Mouse (Mus musculus): ENCODE results near the gene Gm8879.
"Not testable (repeated sequence)": the region's sequence is repeated elsewhere in the genome, so short reads cannot be mapped to it uniquely, and the experiment has no call there.

Gene Gm8879

DNA sequence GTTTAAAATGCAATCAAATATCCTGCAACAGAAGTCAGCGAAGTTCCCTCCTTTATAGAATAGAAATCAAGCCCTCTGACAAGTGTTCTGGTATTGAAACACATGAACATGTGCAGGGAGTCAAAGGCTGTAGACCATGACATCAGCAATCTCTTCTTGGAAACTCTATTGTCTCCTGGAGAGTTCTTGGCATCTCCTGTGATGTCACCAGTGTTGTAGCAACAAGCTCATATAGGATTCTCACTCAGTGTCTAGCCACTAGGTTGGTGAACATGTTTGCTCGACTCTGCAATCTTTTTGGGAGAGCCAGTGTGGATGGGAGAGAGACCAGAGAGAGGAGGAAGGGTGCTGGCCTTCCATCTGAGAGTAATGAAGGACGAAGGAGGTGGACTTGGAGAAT, at the start of gene Gm8879:
TSS of gene Gm8879 (plus strand) at position 301 of the 400 bp plus-strand sequence.
- not testable (repeated sequence) for DNase-seq

DNA sequence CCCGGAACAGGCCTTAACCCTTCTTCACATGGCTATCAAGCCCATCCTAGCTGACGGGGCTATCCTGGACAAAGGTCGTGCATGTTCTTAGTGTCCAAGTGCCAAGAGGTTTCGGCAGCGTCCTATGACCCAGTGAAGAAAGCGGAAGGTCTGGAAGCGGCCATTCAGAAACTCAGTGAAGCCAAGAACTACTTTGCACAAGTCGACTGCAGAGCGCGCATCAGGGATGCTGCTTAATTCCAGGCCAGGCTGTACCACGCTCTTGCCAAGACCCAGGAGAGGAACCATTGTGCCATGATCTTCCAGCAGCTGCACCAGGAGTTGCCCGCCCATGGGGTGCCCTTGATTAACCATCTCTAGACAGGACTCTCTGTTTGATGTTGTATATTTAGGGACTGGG, 10.6 kb downstream of the Gm8879 start:
- peak; percentile 1 for DNase-seq
